Mouse (Mus musculus) erythroblast, embryonic 14.5 days (primary cell): ENCODE measurements around the gene Txn2.

ENCODE experiments used
- GATA1 ChIP-seq: IDR thresholded peaks from 2 replicates; pipeline ENCODE4 v1.6.1; 2012; ENCODE audit warnings: low read length, inconsistent platforms, mixed read lengths
- TAL1 ChIP-seq: IDR thresholded peaks from 3 replicates; pipeline ENCODE4 v1.6.1; 2012; ENCODE audit warnings: low read length, inconsistent platforms, mixed read lengths

GRCm38 (mm10) chr15:77933770-77934169 is 5.0 kb upstream of the Txn2 start:
- TF ChIP-seq GATA1 (no peak), TAL1 (no peak)
